8 mouse cellular contexts compared by ENCODE assay signal in the genomic region with DNA sequence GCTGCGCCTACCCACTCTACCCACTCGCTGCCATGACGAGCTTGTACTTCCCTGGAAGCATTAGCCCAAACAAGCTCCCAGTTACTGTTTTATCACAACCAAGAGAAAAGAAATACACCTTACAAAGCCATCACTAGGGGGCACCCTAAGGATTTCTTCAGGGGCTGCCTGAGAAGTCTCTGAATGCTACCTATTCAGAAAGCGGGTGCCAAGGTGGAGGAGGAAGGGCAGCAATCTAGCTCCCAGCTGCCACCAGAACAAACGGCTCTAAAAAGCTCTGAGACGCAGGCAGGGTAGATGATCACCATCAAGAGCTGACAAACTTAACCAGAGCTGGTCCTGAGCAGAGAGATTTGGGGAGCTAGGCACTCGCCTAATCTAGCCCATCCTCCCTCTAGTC. TPM values are rescaled to one million over a fixed set of nuclear protein-coding genes. Genes with fewer than 3 reads are reported as not detected.
DNase-seq lines count a peak whose midpoint lies in the region; ATAC-seq lines count a peak whose summit lies in the region.

No protein-coding gene starts in this region.

- no peaks in the 10 kb centered on the region; the same call in 1 of the 2 replicates for H3K4me1 ChIP-seq in liver, embryonic 12.5 days
- H3K4me1 ChIP-seq in forebrain, embryonic 11.5 days (replicated peaks; ENCODE audit: control insufficient read depth, insufficient read depth, low read length), result no peaks in the 10 kb centered on the region

- WGBS in liver, embryonic 12.5 days (ENCODE audit: insufficient replicate concordance), result 52% methylated on average over 7 of the region's 7 CpGs
- 68% methylated on average over 7 of the region's 7 CpGs for WGBS in forebrain, embryonic 11.5 days

- no peaks in the 10 kb centered on the region for H3K9me3 ChIP-seq in liver, embryonic 12.5 days (replicated peaks)
- no peaks in the 10 kb centered on the region for H3K9me3 ChIP-seq in forebrain, embryonic 11.5 days (ENCODE audit: control insufficient read depth, low read length)

- H3K4me3 ChIP-seq in liver, embryonic 12.5 days, result no peak overlapping the region
- H3K4me3 ChIP-seq in forebrain, embryonic 11.5 days (ENCODE audit: low read depth, low read length), result no peak overlapping the region

- H3K4me2 ChIP-seq in liver, embryonic 12.5 days, result no peak overlapping the region
- H3K4me2 ChIP-seq in forebrain, embryonic 11.5 days (ENCODE audit: low read depth, low read length, severe bottlenecking), result no peak overlapping the region

- intact Hi-C loops in left cerebral cortex, postnatal 4 days (cut with DNase I), result loop anchor here (5.0 kb wide), 1 partner anchor 40 kb away; a partner anchor contains a TSS

- DNase-seq in liver (peak; percentile 28), R1 (ENCODE audit: low read depth, low spot score) (peak; percentile 79)
- DNase-seq in cerebellum, postnatal 36 days, result peak; percentile 55 to 73
- peak; percentile 81 for DNase-seq in induced T-regulatory cell, adult 2 months (ENCODE audit: low read depth)
- peak; percentile 37 for DNase-seq in left cerebral cortex, postnatal 4 days
- DNase-seq in right cerebral cortex, postnatal 10 days (ENCODE audit: low spot score in 2 of 2), result peak; percentile 59 to 62
- no peak for DNase-seq in forebrain, embryonic 11.5 days (ENCODE audit: low spot score)

- no peak overlapping the region for H3K9ac ChIP-seq in liver, embryonic 12.5 days
- H3K9ac ChIP-seq in forebrain, embryonic 11.5 days (ENCODE audit: low read length), result no peak overlapping the region

- ATAC-seq in liver, embryonic 12.5 days, result no peak
- ATAC-seq in forebrain, embryonic 11.5 days (replicated peaks; ENCODE audit: low FRiP score), result no peak

- H3K27me3 ChIP-seq in liver, embryonic 12.5 days (replicated peaks), result no peaks in the 10 kb centered on the region
- H3K27me3 ChIP-seq in forebrain, embryonic 11.5 days (ENCODE audit: control insufficient read depth, insufficient read depth, low read length), result no peaks in the 10 kb centered on the region

- H3K36me3 ChIP-seq in liver, embryonic 12.5 days, result peaks cover 95% of the 10 kb centered on the region
- H3K36me3 ChIP-seq in forebrain, embryonic 11.5 days (ENCODE audit: control insufficient read depth, insufficient read depth, low read length), result peaks cover 9% of the 10 kb centered on the region

- H3K27ac ChIP-seq in liver, embryonic 12.5 days, result no peak overlapping the region
- H3K27ac ChIP-seq in forebrain, embryonic 11.5 days (ENCODE audit: low read depth, low read length), result no peak overlapping the region

RNA-seq across cellular contexts. Expression of a gene that starts 39.3 kb away (rescaled TPM):
- 36.1 and 37.7 TPM in 2 replicates for polyA plus RNA-seq in liver, embryonic 12.5 days (2016; fragmentation: Nextera tagmentation; extraction: Ambion mirVana)
- 100 to 1,000 TPM; 111 TPM for total RNA-seq in left cerebral cortex, postnatal 4 days (2021)
- 100 and 105 TPM in 2 replicates for polyA plus RNA-seq in forebrain, embryonic 11.5 days (2014; fragmentation: Nextera tagmentation; extraction: Ambion mirVana)

RNA-seq across cellular contexts. Expression of a gene that starts 51.0 kb away (rescaled TPM):
- 108 and 109 TPM in 2 replicates for polyA plus RNA-seq in liver, embryonic 12.5 days (2016; fragmentation: Nextera tagmentation; extraction: Ambion mirVana)
- 10 to 100 TPM; 81.4 to 83.7 TPM for total RNA-seq in left cerebral cortex, postnatal 4 days (2021)
- polyA plus RNA-seq in forebrain, embryonic 11.5 days (2014; fragmentation: Nextera tagmentation; extraction: Ambion mirVana), result 222 and 240 TPM in 2 replicates

RNA-seq across cellular contexts. Expression of a gene that starts 58.2 kb away (rescaled TPM):
- polyA plus RNA-seq in liver, embryonic 12.5 days (2016; fragmentation: Nextera tagmentation; extraction: Ambion mirVana), result 78.8 and 79.3 TPM in 2 replicates
- total RNA-seq in left cerebral cortex, postnatal 4 days (2021), result 10 to 100 TPM; 44.2 to 46.4 TPM
- 56.8 and 60.3 TPM in 2 replicates for polyA plus RNA-seq in forebrain, embryonic 11.5 days (2014; fragmentation: Nextera tagmentation; extraction: Ambion mirVana)
